Mouse (Mus musculus): ENCODE data around the gene Defb28. TPM values are rescaled to one million over a fixed set of nuclear protein-coding genes. Genes with fewer than 3 reads are reported as not detected.

The Defb28 gene
- not detected in 2 replicates for polyA plus RNA-seq (2014; fragmentation: Nextera tagmentation; extraction: Ambion mirVana)

DNA sequence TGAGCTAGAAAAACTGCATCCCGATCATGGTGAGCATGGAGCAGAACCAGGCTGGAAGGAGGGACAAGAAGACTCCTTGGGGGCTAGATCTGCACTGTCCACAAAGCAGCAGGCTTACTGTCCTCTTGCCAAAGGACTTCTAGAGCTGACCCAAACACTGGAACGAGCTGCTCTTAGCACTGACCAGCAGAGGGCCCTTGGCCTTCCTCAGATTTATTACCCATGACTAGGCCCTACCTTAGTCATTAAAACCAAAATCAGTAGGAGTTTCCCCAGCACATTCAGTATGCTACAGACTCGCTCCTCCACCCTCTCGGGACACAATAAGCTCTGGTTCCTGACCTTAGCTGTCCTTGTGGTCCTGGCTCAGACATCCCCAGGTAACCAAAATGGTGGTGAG lies at the start of gene Defb28:
TSS of gene Defb28 (plus strand) at position 275 of the 400 bp plus-strand sequence.
- DNase-seq (ENCODE audit: low spot score) (no peak), ATAC-seq (ENCODE audit: insufficient number of reproducible peaks, low FRiP score, low TSS enrichment, low read depth) (no peak)
- WGBS = 78% methylated on average over 4 of the region's 4 CpGs
- H3K9ac ChIP-seq (ENCODE audit: low read length) = no peak within 1 kb of the TSS
- H3K4me2 ChIP-seq (ENCODE audit: low read depth, severe bottlenecking) = no peak within 1 kb of the TSS
- no peaks in the 10 kb centered on the region for H3K9me3 ChIP-seq (ENCODE audit: control insufficient read depth, low read length)
- no peak within 1 kb of the TSS for H3K4me3 ChIP-seq (ENCODE audit: low read depth, low read length)
- no peak within 1 kb of the TSS for H3K27ac ChIP-seq (replicated peaks; ENCODE audit: low read depth, low read length)
- H3K27me3 ChIP-seq (ENCODE audit: control insufficient read depth, insufficient read depth, low read length) = no peaks in the 10 kb centered on the region
- no peaks in the 10 kb centered on the region for H3K36me3 ChIP-seq (ENCODE audit: control insufficient read depth, insufficient read depth, low read length)
- no peaks in the 10 kb centered on the region for H3K4me1 ChIP-seq (ENCODE audit: control insufficient read depth, insufficient read depth, low read length)

DNA sequence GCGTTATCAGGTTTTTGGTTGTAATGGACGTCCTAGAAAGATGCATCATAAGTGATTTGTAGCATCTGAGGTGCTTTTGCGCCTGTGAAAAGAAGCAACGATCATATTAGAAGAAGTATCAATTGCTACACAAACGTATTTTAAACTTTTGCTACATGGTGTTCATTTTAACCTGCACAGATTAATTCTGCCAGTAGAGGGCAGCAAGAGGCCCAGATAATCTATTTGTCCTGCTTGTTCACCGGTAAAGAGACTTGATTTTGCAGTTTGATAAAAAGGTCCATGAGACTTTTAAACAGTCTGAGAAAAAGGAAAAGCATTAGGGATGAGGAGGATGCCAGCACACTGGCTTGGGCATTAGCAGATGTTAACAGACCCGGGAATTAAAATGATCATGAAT lies 47.1 kb upstream of the Defb28 start:
- no peaks in the 10 kb centered on the region for H3K36me3 ChIP-seq (ENCODE audit: control insufficient read depth, insufficient read depth, low read length)
- no peak overlapping the region for H3K27ac ChIP-seq (replicated peaks; ENCODE audit: low read depth, low read length)
- H3K4me2 ChIP-seq (ENCODE audit: low read depth, severe bottlenecking) = no peak overlapping the region
- DNase-seq (ENCODE audit: low spot score) = peak; percentile 62
- WGBS = 37% methylated on average over 7 of the region's 7 CpGs
- no peak overlapping the region for H3K9ac ChIP-seq (ENCODE audit: low read length)
- no peaks in the 10 kb centered on the region for H3K9me3 ChIP-seq (ENCODE audit: control insufficient read depth, low read length)
- H3K4me3 ChIP-seq (ENCODE audit: low read depth, low read length) = no peak overlapping the region
- no peak for ATAC-seq (ENCODE audit: insufficient number of reproducible peaks, low FRiP score, low TSS enrichment, low read depth)
- no peaks in the 10 kb centered on the region for H3K27me3 ChIP-seq (ENCODE audit: control insufficient read depth, insufficient read depth, low read length)
- no peaks in the 10 kb centered on the region for H3K4me1 ChIP-seq (ENCODE audit: control insufficient read depth, insufficient read depth, low read length)

DNA sequence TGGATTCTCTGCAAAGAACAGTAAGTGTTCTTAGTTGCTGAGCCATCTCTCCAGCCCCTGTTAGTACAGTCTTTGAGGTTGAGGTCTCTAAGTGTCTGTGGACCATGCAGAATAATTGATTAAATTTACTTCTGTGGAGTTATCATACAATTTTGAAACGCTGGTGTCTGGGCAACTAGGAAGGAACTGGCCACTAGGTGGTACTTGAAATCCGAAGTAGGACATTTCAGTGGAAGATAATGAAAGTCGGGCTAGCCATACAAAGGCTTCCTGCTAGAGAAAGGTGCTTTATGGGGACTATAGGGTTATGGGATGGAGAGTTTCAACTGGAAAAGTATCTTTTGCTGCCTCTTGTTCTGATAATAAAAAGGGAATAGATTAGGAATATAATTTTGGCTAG lies 45.6 kb upstream of the Defb28 start:
- H3K27ac ChIP-seq (replicated peaks; ENCODE audit: low read depth, low read length) = no peak overlapping the region
- WGBS = 42% methylated on average over 3 of the region's 3 CpGs
- H3K9me3 ChIP-seq (ENCODE audit: control insufficient read depth, low read length) = no peaks in the 10 kb centered on the region
- no peak for DNase-seq (ENCODE audit: low spot score)
- no peak overlapping the region for H3K4me3 ChIP-seq (ENCODE audit: low read depth, low read length)
- no peaks in the 10 kb centered on the region for H3K4me1 ChIP-seq (ENCODE audit: control insufficient read depth, insufficient read depth, low read length)
- H3K27me3 ChIP-seq (ENCODE audit: control insufficient read depth, insufficient read depth, low read length) = no peaks in the 10 kb centered on the region
- no peak overlapping the region for H3K4me2 ChIP-seq (ENCODE audit: low read depth, severe bottlenecking)
- no peak for ATAC-seq (ENCODE audit: insufficient number of reproducible peaks, low FRiP score, low TSS enrichment, low read depth)
- H3K36me3 ChIP-seq (ENCODE audit: control insufficient read depth, insufficient read depth, low read length) = no peaks in the 10 kb centered on the region
- no peak overlapping the region for H3K9ac ChIP-seq (ENCODE audit: low read length)

DNA sequence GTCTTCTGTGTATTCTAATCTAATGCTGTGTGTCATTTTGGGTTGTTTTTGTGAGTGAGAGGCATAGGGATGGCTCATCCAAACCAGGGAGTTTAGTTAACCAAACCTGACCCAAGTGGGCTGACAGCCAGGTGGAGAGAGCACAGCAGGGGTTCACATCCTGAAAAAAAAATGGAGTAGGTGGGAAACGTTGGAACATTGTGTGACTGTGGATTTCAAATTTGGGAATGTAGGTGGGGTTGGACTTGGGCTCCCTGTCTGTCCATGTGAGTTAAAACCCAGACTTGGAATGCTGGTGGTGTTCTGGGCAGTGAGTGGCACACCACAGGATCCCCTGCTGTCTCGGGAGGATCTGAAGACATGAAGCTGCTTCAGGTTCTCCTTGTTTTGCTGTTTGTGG lies 41.3 kb upstream of the Defb28 start, which contains the start of gene Defb20:
TSS of gene Defb20 (plus strand) at position 301 of the 400 bp plus-strand sequence.
- no peak within 1 kb of the TSS for H3K27ac ChIP-seq (replicated peaks; ENCODE audit: low read depth, low read length)
- no peak for ATAC-seq (ENCODE audit: insufficient number of reproducible peaks, low FRiP score, low TSS enrichment, low read depth)
- H3K9ac ChIP-seq (ENCODE audit: low read length) = no peak within 1 kb of the TSS
- no peak for DNase-seq (ENCODE audit: low spot score)
- no peaks in the 10 kb centered on the region for H3K36me3 ChIP-seq (ENCODE audit: control insufficient read depth, insufficient read depth, low read length)
- WGBS = 60% methylated on average over 2 of the region's 2 CpGs
- no peak within 1 kb of the TSS for H3K4me3 ChIP-seq (ENCODE audit: low read depth, low read length)
- H3K27me3 ChIP-seq (ENCODE audit: control insufficient read depth, insufficient read depth, low read length) = no peaks in the 10 kb centered on the region
- H3K4me1 ChIP-seq (ENCODE audit: control insufficient read depth, insufficient read depth, low read length) = no peaks in the 10 kb centered on the region
- H3K9me3 ChIP-seq (ENCODE audit: control insufficient read depth, low read length) = no peaks in the 10 kb centered on the region
- H3K4me2 ChIP-seq (ENCODE audit: low read depth, severe bottlenecking) = no peak within 1 kb of the TSS

DNA sequence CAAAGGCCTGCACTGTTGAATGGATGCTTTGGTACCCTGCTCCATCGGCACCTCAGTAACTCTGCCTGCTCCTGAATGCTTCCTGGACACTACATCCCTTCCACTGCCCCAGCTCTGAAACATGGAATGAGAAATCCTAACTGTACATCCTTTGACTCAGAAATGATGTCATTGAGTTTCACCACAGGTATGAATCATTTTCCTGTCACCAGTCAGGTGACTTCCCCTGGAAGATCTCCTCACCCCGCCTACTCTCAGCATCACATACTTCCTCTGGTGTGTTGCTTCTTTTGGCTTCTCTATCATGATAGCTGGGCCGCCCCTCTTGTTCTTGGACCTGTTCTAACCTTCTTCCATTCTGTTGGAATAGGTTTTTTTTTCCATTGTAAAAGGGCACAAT lies 37.2 kb upstream of the Defb28 start:
- WGBS = 87% methylated on average over 3 of the region's 3 CpGs
- H3K36me3 ChIP-seq (ENCODE audit: control insufficient read depth, insufficient read depth, low read length) = no peaks in the 10 kb centered on the region
- H3K27me3 ChIP-seq (ENCODE audit: control insufficient read depth, insufficient read depth, low read length) = no peaks in the 10 kb centered on the region
- no peak overlapping the region for H3K4me2 ChIP-seq (ENCODE audit: low read depth, severe bottlenecking)
- no peak overlapping the region for H3K27ac ChIP-seq (replicated peaks; ENCODE audit: low read depth, low read length)
- H3K4me3 ChIP-seq (ENCODE audit: low read depth, low read length) = no peak overlapping the region
- ATAC-seq (ENCODE audit: insufficient number of reproducible peaks, low FRiP score, low TSS enrichment, low read depth) = no peak
- no peak for DNase-seq (ENCODE audit: low spot score)
- no peak overlapping the region for H3K9ac ChIP-seq (ENCODE audit: low read length)
- H3K4me1 ChIP-seq (ENCODE audit: control insufficient read depth, insufficient read depth, low read length) = no peaks in the 10 kb centered on the region
- no peaks in the 10 kb centered on the region for H3K9me3 ChIP-seq (ENCODE audit: control insufficient read depth, low read length)

DNA sequence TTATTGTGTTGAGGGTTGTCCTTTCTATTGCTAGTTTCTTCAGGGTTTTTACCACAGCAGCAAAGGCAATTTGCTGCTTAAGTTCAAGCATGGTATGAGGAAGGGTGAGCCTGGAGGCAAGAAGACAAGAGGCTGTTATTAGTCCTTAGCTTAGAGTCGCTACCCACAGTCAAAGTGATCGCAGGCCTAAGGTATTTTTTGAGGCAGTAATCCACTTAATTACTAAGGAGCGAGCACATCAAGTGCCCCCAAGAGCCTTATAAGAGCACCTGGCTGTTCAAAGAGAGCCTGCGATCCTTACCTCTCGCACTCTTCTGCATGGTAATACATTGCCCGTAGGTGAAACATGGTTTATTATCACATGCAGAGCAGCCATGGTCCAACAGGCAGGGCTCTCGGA lies 36.3 kb upstream of the Defb28 start:
- DNase-seq (ENCODE audit: low spot score) = no peak
- H3K4me2 ChIP-seq (ENCODE audit: low read depth, severe bottlenecking) = no peak overlapping the region
- no peak for ATAC-seq (ENCODE audit: insufficient number of reproducible peaks, low FRiP score, low TSS enrichment, low read depth)
- no peaks in the 10 kb centered on the region for H3K9me3 ChIP-seq (ENCODE audit: control insufficient read depth, low read length)
- no peak overlapping the region for H3K9ac ChIP-seq (ENCODE audit: low read length)
- no peak overlapping the region for H3K27ac ChIP-seq (replicated peaks; ENCODE audit: low read depth, low read length)
- H3K36me3 ChIP-seq (ENCODE audit: control insufficient read depth, insufficient read depth, low read length) = no peaks in the 10 kb centered on the region
- WGBS = 76% methylated on average over 7 of the region's 7 CpGs
- H3K4me1 ChIP-seq (ENCODE audit: control insufficient read depth, insufficient read depth, low read length) = no peaks in the 10 kb centered on the region
- no peaks in the 10 kb centered on the region for H3K27me3 ChIP-seq (ENCODE audit: control insufficient read depth, insufficient read depth, low read length)
- no peak overlapping the region for H3K4me3 ChIP-seq (ENCODE audit: low read depth, low read length)

DNA sequence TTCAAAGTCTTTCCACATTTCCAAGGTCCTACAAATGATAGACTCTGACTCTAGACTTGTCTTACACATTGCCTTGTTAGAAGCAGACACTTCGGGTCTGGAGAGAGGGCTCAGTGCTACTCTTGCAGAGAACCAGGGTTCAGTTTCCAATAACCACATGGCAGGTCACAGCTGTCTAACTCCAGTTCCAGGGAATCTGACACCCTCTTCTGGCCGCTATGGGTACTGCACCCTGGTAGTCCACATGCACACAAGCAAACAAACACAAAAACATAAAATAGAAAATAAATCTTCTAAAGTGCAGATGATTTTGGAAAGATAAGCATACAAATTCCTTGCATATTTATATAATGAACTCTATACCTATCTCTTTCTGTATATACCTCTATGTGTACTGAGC lies 31.0 kb upstream of the Defb28 start:
- H3K27ac ChIP-seq (replicated peaks; ENCODE audit: low read depth, low read length) = no peak overlapping the region
- H3K36me3 ChIP-seq (ENCODE audit: control insufficient read depth, insufficient read depth, low read length) = no peaks in the 10 kb centered on the region
- H3K27me3 ChIP-seq (ENCODE audit: control insufficient read depth, insufficient read depth, low read length) = no peaks in the 10 kb centered on the region
- H3K9ac ChIP-seq (ENCODE audit: low read length) = no peak overlapping the region
- ATAC-seq (ENCODE audit: insufficient number of reproducible peaks, low FRiP score, low TSS enrichment, low read depth) (no peak), DNase-seq (ENCODE audit: low spot score) (peak; percentile 36)
- H3K9me3 ChIP-seq (ENCODE audit: control insufficient read depth, low read length) = no peaks in the 10 kb centered on the region
- no peaks in the 10 kb centered on the region for H3K4me1 ChIP-seq (ENCODE audit: control insufficient read depth, insufficient read depth, low read length)
- H3K4me2 ChIP-seq (ENCODE audit: low read depth, severe bottlenecking) = no peak overlapping the region
- WGBS = 75% methylated on average over 2 of the region's 2 CpGs
- no peak overlapping the region for H3K4me3 ChIP-seq (ENCODE audit: low read depth, low read length)

DNA sequence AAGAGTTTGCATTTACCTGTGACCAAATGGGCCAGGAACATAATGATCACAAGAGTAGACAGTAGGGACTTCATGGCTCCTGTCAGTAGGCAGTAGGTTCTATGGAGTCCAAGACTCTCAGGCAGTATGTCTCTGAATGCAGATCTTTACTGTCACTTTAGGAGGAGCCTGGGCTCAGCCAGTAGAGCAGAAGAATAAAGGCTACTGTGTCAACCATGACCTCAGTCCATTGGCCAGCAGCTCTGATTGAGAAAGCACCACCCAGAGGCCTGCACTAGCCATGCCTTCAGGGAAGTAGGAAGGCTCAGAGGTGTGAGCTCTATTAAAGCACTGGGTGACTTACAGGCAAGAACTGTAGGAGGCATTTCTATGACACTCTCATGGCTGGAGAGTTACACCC lies 28.0 kb upstream of the Defb28 start, which contains the start of gene Defb22:
TSS of gene Defb22 (minus strand) at position 101 of the 400 bp plus-strand sequence.
- Histone ChIP-seq H3K27ac (replicated peaks; ENCODE audit: low read depth, low read length) (no peak within 1 kb of the TSS), H3K36me3 (ENCODE audit: control insufficient read depth, insufficient read depth, low read length) (no peaks in the 10 kb centered on the region), H3K4me1 (ENCODE audit: control insufficient read depth, insufficient read depth, low read length) (no peaks in the 10 kb centered on the region), H3K9me3 (ENCODE audit: control insufficient read depth, low read length) (no peaks in the 10 kb centered on the region), H3K27me3 (ENCODE audit: control insufficient read depth, insufficient read depth, low read length) (no peaks in the 10 kb centered on the region), H3K4me3 (ENCODE audit: low read depth, low read length) (no peak within 1 kb of the TSS), H3K4me2 (ENCODE audit: low read depth, severe bottlenecking) (no peak within 1 kb of the TSS), H3K9ac (ENCODE audit: low read length) (no peak within 1 kb of the TSS)
- ATAC-seq (ENCODE audit: insufficient number of reproducible peaks, low FRiP score, low TSS enrichment, low read depth) (no peak), DNase-seq (ENCODE audit: low spot score) (no peak)

DNA sequence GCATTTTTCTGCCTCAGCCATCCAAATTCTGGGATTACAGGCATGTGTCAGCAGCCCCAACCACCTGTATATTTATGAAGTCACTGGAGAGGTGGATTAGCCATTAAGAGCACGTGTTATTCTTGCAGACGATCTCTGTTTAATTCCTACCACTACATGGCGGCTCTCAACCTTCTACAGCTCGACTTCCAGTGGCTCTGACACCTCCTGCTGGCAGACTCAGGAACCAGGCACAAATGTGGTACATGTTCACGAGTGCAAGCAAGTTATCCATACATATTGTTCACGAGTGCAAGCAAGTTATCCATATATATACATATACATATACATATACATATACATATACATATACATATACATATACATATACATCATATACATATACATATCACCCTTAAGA lies 24.9 kb upstream of the Defb28 start:
- WGBS = 72% methylated on average over 6 of the region's 6 CpGs

More for the DNA sequence above, 24.9 kb upstream of the Defb28 start:
- no peaks in the 10 kb centered on the region for H3K9me3 ChIP-seq (ENCODE audit: control insufficient read depth, low read length)
- no peaks in the 10 kb centered on the region for H3K27me3 ChIP-seq (ENCODE audit: control insufficient read depth, insufficient read depth, low read length)
- no peak overlapping the region for H3K4me2 ChIP-seq (ENCODE audit: low read depth, severe bottlenecking)
- no peaks in the 10 kb centered on the region for H3K4me1 ChIP-seq (ENCODE audit: control insufficient read depth, insufficient read depth, low read length)
- no peak overlapping the region for H3K27ac ChIP-seq (replicated peaks; ENCODE audit: low read depth, low read length)
- ATAC-seq (ENCODE audit: insufficient number of reproducible peaks, low FRiP score, low TSS enrichment, low read depth) (no peak), DNase-seq (ENCODE audit: low spot score) (no peak)
- no peak overlapping the region for H3K9ac ChIP-seq (ENCODE audit: low read length)
- no peak overlapping the region for H3K4me3 ChIP-seq (ENCODE audit: low read depth, low read length)
- no peaks in the 10 kb centered on the region for H3K36me3 ChIP-seq (ENCODE audit: control insufficient read depth, insufficient read depth, low read length)
